Mouse (Mus musculus): ENCODE data around the gene Pde4b.
"Not testable (repeated sequence)": the region's sequence is repeated elsewhere in the genome, so short reads cannot be mapped to it uniquely, and the experiment has no call there.

Gene Pde4b

DNA sequence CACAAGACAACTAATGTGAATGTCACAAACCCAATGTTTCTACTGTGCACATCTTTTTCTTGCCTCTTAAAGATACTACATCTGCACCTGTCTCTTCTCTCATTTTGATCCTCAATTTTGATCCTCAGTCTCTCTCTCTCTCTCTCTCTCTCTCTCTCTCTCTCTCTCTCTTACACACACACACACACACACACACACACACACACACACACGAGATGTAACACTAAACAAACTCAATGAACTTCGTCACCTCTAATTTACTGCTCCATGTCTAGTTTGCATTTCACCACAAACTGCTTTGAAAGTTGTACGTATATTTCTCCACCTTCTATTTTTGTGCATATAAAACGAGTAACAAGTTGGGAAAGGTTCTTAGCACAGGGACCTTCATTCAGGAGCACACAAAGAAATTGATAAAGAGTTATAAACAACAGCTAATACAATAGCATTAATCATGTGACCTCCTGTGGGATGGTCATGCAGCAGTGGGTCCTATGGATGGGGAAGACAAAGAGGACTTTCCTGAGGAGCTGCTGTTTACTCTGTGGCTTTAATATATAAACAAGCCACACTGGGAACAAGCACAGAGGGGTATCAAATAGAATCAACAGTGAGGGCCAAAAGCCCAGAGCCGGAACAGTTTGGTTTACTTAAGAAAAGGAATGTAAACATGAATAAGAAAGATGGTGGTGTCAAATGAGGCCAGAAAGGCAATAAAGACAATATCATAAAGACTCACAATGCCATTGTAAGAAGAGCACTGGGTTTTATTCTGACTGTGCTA, 372.1 kb downstream of the Pde4b start:
- no peak for DNase-seq (ENCODE audit: low read depth in 1 of 2, low spot score in 2 of 2)

DNA sequence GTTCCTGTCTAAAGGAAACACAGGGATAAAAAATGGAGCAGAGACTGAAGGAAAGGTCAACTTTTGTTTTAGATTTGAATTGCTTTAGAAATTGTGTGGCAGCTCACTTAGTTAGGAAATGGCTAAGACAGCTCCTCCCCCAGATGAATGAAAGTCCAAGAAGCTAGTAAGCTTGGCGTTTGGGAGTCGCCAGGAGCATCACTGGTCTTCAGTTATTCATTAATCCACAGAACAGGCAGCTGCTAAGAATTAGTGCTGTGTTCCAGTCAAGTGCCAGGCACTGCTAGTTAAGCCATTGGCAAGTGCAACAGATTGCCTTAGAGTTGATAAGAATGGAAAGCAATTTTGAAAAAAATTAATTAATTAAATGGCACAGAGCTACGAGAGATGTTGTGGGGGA, 390.8 kb downstream of the Pde4b start:
- DNase-seq (ENCODE audit: low read depth in 1 of 2, low spot score in 2 of 2): no peak

DNA sequence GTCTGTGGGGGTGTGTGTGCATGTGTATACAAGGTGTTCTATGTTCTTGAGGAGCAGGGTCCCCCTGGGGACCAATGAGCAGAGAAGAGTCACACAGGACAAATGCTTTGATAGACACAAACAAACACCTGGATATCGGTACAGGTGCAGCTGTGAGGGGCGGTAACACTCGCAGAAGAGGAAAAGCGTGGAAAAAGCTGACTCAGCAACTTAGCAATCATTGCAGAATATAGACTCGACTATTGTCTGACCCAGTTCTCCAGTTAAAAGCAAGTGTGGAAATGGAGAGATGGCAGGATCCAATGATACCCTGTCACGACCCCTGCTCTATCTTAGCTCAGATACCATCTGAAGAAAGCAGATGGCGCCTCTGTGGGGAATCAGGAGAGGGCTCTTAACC, 391.5 kb downstream of the Pde4b start:
- DNase-seq (ENCODE audit: low read depth in 1 of 2, low spot score in 2 of 2): no peak

DNA sequence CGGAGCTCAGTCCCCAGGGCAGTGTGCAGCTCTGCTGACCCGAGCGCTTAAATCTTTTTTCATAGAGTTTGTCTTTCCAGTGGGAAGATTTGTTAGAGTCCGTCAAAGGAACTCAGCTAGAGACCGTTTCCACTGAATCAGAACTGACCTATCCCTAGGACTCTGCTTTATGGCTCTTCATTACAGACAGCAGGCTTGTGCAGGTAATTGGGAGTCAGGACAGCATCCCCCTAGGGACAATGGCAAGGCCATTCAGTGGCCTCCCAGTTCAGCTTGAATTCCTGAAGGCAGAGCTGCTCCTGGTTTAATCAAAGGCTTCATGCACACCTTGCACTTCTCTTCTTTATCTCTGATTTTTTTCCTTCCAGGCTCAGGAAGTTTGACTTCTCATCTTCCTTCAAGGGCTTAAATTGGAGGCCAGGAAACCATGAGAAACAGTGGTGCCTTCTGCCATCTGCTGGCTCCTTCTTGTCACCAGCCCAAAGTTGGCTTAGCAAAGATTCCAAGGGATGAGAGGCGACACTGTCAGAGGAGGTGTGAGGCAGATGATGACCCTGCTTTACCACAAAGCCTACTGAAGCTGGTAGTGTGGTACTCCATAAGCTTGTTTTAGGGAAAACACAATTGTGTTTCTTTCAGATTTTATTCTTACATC, 393.6 kb downstream of the Pde4b start:
- DNase-seq (ENCODE audit: low read depth in 1 of 2, low spot score in 2 of 2): no peak

DNA sequence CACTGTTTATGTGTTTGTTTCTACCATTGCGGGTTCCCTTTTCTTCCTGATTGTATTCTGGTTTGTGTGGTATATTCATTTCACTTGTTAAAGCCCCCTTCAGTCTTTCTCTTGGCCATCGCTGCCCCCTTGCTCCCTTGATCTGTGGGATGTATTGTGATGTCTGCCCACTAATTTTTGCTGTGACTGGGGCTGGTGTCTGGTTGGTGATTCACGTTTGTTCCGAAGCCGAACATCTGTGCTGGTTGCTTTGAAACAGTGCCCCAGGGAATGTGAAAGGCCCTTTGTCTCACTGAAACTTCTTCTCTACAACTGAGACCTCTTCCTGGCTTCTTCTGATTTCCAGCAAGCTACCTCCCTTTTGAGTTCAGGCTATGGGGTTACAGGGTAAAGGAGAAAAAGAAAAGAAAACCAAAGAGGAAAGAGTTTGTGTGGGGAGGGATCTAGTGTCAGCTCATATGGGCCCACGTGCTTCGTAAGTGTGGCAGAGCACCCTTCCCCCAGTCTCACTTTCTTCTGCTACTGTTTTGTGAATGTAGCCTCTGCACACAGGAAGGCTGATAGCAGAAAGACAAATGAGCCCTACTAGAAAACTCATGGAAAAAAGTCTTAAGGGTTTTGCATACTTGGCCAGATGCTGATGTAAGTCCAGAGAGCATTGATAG, 396.1 kb downstream of the Pde4b start:
- no peak for DNase-seq (ENCODE audit: low read depth in 1 of 2, low spot score in 2 of 2)

DNA sequence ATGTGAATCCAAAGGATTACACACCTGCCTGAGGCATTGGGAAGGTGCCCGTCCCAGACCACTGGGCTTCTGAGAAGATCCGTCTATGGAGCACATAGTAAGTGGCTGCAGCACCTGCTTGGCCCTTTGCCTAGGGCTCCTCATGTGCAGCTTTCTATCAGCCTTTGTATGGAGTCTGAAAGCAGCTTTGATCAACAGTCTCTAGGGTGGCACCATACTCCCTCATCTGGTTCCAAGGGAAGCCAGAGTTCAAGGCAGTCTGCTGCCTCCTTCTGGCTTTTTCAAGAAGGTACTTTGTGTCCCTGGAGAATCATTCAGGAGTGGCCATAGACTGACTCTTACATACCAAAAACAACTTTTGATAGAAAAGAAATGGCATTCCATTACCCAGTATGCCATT, 397.4 kb downstream of the Pde4b start:
- DNase-seq (ENCODE audit: low read depth in 1 of 2, low spot score in 2 of 2): no peak

DNA sequence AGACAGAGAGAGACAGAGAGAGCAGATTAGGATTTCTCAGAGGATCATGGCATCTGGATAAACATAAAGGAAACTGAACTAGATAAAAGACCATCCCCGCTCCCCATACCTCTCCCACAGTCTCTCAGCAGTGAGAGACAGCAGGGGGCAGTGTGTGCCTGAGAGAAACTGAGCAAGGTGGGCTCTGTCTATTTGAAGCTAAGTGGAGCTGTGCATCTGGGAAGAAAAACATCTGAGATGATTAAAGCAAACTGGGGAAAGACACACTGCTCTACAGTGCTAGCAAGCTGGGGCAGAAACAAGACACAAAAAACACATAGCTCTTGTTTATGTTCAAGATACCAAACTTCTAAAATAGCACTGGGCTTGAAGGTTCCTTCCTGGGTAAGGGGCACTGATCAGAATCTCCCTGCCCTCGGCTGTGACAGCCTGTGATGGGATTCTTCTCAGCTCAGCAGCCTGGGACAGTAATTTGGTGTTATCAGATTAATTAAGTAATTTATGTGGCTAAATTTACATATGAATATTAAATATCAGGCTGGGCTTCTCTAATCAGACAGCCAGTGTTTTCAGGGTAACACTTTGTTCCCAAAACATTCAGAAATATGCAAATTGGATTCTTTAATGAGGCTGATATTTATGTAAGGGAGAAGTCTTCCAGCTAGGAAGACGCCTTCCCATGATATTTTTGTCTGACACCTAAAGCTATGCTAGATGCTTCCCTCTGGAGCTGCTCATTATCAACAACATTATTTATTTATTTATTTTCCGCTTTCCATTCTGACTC, 399.0 kb downstream of the Pde4b start:
- DNase-seq (ENCODE audit: low read depth in 1 of 2, low spot score in 2 of 2): no peak

DNA sequence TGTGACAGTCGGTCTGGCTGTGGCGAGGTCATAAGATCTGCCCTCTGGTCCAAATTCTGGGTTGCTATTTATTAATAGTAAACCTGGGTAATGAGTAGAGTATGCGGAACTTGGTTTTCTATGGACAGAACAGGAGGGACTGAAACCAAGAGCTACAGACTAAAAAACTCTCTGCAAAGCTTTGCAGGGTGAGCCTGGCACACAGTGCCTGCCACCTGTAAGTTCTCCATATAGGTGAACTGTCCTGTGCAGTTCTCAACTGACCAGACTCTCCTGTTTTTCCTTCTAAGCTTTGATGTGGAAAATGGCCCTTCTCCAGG, 399.5 kb downstream of the Pde4b start:
- DNase-seq (ENCODE audit: low read depth in 1 of 2, low spot score in 2 of 2): no peak

DNA sequence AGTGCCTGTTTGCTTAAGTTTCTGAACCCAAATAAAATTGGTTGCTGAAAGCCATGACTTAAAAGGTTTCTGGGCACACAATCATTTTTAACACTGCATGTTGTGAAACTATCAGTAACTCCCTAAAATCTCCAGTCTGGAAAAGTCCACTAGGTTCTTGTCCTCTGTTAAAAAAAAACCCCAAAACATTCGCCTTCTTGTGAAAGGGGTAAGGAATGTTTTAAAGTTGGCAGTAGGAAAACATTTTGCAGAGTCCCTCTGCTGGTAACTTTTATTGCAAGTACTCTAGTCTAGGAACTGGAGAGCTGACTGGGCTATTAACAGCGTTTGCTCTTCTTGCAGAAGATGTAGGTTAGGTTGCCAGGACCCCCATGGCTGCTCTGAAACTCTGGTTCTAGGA, 400.7 kb downstream of the Pde4b start:
- DNase-seq (ENCODE audit: low read depth in 1 of 2, low spot score in 2 of 2): no peak

DNA sequence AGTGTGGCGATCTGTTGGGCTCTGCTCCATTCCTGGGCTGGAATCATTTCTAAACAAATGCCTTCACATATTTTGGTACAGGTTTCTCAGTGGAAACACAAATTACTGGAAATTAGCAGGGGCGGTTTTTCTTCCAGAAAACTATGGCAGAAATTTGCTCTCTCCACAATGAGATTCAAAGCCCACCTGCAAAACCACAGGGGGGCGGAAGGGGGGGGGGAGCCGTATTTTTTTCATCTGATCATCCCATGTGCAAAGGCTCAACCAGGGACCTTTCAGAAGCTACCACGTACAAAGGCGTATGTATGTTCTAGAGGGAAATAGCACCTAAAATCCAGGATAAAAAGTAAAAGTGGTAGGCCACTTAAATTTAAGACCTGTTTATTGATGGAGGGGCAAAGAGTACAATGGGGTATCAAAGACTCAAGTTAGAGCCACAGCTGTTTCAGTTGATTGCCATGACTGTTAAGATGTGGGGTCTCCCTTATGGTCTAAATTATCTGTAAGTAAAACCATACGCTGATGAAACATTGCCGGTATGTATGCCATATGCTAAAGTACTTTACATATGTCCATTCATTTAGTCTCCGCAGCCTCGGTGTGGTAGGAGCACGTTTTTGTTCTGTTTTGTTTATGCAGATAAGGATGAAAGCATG, 404.3 kb downstream of the Pde4b start:
- no peak for DNase-seq (ENCODE audit: low read depth in 1 of 2, low spot score in 2 of 2)

DNA sequence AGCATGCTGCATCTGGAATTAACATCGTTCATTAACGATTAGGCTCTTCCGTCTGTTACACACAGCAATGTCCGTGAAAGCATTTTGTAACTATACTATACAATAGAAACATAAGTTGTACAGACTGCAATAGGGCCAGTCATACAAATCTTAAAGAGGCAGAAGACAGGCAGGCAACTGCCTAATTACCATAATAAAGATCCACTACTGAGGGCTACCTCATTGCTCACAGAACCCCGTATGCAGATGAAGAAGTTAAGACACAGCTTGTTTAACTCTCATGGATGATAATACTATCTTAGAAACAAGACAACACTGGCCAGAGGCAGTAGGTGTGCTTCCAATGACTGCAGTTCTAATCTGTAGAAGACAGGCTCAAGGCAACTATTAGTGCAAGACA, 405.6 kb downstream of the Pde4b start:
- DNase-seq (ENCODE audit: low read depth in 1 of 2, low spot score in 2 of 2): no peak

DNA sequence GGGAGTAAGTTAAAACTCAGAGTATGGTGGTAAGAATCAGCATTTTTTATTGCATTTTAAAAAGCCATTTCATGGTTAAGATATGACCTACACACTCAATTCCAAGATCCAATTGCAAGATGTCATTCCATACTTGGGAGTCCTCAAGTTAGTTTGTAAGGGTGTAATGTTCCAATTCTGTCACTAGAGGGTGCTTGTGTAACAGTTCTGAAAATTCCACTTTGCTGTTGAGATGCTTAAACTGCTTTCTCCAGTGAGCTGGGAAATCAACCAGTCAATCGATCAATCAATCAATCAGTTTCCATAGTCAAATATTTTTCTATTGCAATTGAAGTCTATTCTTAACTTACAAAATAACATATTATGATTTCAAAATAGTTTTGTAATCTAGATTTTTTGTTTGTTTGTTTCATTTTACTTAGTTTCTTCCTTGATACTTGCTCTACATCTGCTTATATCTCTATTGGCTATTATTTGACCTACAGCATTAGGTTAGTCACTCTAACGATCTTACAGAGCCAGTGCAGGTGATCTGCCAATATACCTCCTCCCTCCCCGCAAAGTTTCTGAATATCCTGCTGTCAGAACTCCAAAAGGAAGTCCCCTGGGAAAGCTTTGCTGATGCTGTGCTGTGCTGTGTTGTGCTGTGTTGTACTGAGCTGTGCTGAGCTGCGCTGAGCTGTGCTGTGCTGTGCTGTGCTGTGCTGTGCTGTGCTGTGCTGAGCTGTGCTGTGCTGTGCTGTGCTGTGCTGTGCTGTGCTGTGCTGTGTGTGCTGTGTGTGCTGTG, 406.2 kb downstream of the Pde4b start:
- DNase-seq (ENCODE audit: low read depth in 1 of 2, low spot score in 2 of 2): no peak

DNA sequence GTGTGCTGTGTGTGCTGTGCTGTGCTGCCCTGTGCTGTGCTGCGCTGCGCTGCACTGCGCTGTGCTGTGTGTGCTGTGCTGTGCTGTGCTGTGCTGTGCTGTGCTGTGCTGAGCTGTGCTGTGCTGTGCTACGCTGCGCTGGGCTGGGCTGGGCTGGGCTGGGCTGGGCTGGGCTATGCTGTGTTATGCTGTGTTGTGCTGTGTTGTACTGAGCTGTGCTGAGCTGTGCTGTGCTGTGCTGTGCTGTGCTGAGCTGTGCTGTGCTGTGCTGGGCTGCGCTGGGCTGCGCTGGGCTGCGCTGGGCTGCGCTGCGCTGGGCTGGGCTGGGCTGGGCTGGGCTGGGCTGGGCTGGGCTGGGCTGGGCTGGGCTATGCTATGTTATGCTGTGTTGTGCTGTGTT, 406.9 kb downstream of the Pde4b start:
- DNase-seq (ENCODE audit: low read depth in 1 of 2, low spot score in 2 of 2): not testable (repeated sequence)

DNA sequence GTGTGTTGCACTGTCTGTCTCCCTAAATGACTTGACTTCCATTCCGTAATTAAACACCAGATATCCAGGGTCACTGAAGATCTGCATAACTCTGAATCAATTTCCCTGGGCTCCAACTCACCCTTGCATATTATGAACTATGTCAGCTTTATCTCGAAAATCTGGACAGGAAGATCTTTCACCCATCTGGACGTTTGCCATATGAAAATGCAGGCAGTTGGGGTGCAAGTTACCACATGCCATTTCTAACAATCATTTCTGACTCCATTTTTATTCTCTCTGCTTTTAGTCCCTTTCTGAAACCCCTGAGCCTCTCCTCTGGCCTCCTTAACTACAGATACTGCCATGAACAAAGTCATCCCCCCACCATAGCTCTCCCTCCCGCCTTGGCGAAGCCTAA, 407.7 kb downstream of the Pde4b start:
- no peak for DNase-seq (ENCODE audit: low read depth in 1 of 2, low spot score in 2 of 2)

DNA sequence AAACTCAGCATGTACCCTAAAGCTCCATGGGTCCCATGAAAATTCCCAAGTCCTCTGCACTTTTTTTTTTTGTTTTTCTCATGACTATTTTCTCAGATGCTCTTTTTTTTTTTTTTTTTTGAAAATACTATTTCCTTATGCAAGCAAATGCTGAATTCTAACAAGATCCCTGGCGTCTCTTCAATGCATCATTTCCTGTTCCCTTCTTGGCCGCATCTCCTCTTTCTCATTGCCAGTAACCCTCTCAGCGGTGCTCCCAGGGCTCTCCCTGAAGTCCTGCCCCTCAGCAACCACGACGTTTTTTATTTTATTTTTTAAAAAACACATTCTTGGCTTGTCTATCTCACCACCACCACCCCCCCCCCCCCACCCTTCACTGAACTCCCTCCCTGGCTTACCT, 408.1 kb downstream of the Pde4b start:
- no peak for DNase-seq (ENCODE audit: low read depth in 1 of 2, low spot score in 2 of 2)

DNA sequence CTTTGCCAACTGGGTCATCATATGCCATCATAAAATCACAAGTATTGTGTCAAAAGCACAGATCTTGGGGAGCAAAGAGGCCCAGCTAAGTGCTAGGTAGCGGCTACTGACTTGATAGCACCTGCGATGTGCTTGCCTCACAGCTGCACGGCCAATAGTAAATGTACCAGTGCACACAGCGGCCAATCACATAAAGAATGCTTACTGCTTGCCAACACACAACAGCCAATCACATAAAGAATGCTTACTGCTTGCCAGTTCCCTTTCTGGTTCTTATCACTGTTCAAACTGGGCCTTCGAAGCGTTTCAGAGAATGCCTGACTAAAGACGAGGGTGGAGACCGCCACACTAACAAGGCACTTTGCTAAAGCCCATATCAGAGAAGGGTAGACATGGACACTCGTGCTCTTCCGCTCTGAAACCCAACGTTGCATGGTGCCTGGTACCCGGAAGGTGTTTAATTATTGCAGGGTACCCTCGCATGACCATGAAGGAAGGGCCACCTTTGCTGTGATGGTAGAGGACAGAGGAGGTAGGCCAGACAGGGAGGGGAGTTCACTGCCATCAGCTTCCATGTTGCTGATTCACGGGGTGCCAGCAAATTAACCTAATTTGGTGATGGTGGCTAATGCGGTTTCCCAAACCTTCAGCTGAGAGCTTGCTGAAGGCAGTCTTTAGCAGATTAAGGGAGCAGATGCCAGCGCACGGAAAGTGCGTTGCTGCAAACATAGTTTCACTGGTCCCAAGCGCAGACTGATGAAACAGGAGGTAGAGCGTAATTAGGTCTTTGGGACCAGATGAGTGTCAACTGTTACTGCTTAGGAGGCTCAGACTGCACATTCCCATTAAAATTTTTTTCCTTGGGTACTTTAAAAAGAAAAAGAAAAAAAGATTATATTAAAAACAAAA, 409.2 kb downstream of the Pde4b start:
- no peak for DNase-seq (ENCODE audit: low read depth in 1 of 2, low spot score in 2 of 2)

DNA sequence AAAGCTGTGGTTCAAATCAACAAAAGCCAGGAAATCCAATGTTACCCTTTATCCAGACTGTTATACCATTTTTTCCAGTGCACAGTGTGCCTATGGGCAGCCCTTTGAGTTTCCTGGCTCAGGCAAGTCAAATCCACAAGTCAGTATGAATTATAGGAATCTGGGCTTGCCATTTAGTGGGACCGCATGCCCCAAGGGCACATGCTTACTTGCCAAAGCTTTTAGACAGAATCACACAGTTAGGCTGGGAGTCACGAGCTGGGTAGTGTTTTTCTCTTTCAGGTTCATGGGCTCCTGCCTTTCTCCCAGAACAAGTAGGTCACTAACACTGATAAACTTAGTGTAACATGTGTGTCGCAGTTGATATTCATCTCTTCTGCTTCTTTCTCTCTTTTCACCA, 409.9 kb downstream of the Pde4b start:
- DNase-seq (ENCODE audit: low read depth in 1 of 2, low spot score in 2 of 2): no peak

DNA sequence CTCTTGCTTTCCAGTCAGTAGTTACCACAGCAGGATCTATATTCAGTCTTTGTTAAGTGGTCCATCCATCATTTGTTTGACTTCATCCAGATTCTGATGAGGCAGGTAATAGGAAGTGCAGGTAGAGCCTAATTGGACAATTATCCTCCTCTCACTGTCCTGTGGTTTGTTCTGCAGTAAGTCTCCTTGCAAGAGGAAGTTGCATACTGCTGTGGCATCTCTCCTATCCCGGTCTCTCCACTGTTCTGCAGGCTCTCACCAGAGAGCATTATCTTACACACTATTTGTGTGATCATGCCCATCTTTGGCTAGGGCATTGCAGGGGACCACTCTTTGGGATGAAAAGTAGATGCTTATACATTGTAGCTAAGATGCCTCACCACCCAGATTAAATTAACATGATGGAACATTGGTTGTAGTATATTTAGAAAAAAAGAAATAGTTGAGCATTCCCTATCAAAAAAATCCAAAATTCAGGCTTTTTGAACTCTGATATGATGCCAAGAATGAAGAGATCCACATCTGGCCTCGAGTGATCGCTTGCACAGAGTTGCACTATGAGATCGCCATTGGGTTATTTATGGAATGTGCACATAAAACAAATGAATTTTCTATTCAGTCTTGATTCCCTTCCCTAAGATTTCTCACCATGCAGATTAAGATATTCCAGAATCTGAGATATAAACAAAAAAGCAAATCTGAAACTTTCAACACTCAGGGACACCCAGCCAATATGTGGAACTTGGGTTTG, 411.0 kb downstream of the Pde4b start:
- DNase-seq (ENCODE audit: low read depth in 1 of 2, low spot score in 2 of 2): no peak

DNA sequence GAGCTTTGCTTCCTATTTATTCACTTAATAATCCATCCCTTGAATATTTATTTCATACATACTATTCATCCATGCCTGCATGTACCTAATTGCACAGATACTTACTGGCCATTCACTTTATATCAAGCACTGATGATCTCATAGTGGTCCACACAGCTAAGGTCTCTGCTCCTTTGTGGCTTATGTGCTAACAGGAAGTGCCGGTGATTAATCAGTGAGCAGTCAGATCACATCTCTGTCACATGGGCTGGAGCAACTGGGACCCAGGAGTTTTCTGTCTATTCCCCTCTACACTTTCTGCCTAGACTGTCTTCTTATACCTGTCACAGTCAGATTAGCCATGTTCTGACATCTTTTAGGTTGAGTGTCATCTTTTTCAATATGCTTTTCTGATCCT, 411.6 kb downstream of the Pde4b start:
- no peak for DNase-seq (ENCODE audit: low read depth in 1 of 2, low spot score in 2 of 2)
